Mouse (Mus musculus) lung, postnatal 14 days (tissue): ENCODE measurements around the gene Armc9.
A peak's percentile ranks its signal among the peaks of the same experiment; 100 is the strongest.

Source experiments
- DNase-seq: peaks from one replicate; pipeline ENCODE4 v3.0.0; 2021

Gene Armc9

DNA sequence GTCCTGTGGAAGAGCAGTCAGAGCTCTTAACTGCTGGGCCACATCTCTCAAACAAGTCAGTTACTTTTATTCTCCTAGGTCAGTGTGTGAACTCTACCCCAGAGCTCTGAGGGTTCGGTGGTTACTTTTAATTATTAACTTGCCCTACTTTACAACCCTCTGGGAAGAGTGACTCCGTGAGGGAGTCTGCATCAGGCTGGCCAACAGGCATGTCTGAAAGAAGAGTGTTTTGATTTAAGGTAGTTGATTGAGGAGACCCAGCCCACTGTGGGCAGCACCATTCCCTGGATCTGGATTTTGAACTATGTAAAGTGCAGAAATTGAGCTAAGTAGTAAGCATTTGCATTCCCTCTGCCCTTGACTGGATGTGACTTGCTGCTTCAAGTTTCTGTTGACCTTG, 21.5 kb downstream of the Armc9 start:
- no peak for DNase-seq

DNA sequence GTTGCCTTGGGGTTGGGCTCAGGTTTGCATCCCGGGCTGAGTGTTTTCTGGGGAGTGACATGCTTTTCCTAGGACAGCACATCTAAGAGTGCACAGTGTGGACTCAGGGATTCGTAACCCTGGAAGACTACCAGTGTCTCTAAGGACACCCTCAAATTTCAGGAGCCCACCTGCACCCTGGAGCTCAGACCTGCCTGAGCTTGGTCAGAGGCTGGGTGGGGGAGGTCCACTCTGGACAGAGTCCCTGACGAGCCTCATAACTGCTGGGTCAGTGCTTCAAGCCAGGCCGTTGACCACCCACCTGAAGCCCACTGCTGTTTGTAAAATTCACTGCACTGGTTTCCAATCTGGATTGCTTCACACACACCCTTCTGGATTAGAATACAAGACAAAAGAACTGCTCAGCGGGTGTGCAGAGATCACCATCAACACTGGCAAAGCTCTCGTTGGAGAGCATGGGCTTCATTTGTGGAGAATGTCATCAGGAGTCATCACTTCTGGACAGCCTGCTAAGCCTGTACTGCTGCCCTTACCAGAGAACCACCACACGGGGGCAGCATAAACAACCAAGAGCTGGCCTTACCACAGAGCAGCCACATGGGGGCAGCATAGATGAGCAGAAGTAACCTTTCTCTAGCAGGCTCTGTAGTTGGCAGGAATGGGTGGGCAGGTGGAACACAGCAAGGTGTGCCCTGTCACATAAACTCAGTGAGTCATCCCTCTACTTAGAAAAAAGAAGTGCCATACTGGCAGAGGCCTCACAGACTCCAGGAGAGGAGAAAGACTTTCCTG, 24.1 kb downstream of the Armc9 start:
- DNase-seq, result peak; percentile 85

DNA sequence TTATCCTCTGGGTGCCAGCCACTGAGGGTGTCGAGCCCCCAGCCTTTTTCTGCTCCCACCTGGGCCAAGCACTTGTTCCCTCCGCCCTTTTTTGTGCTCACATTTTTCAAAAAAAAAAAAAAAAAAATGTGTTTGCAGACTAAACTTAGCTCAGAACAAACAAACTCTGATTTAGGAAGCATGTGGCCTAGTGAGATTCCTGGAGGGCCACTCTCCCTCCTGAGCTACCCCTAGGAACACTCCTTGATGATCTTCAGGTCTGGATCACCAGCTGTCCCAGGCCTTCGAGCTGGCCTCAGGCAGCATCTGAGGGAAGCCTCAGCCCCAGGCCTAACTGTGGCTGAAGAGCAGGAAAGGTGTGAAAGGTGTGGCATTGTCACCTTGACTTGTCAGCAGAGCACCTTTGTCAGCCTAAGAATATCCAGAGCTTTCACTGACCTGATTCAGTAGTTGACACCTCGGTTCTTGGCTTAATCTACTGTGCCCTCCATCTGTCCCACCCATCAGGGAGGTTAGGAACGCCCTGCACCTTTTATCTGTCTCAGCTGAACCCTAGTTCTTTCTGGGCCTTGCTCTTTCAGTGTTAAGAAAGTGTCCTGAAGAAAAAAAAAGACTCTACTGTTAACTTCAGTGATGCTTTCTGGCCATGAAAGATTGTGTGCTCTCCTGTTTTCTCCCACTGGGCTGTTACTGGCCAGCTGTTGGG, 27.6 kb downstream of the Armc9 start:
- DNase-seq, result no peak

DNA sequence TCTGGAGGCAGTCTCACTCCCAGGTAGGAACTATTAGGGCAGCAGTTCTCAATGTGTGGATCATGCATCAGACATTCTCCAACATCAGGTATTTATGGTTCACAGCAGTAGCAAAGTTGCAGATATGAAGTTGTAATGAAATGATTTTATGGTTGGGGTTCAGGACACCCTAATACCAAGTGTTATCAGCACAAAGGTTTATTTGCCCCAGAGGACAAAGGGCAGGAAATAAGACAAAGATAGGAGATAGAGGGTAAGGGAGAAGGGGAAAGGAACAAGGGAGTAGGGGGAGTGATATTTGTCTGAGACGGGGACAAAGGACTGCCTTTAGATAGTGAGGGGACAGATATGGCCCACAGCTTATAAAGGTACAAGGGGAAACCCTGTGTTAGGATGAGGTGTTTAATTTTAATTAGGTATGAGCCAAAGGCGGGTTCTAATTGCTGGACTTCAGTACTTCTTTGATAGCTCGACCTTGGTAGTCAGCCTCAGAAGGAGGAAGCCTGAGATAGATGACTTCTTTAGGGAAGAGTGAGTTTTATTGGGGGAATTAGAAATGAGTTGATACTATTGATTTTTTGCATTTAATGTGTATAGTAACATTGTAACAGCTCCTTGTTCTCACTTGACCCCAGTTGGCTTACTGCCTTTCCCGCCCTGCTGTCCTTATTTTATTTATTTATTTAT, 29.1 kb downstream of the Armc9 start:
- no peak for DNase-seq

DNA sequence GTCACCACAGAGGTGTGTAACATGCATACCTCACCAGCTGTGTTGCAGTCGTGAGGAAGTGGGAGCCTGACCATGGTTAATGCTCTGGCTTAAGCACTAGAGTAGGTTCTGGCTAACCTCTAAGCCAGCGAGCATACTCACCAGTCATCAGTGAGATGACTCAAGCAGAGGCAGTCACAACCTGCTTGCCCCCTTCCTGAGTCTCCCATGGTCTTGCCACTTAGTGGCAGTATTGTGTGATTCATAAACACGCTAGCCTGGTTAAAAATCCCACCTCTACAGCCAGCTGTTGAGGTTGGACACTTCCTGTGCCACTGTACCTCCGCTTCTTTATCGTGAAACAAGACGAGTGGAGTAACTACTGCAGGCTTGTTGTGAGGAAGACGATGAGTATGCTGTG, 32.2 kb downstream of the Armc9 start:
- DNase-seq, result no peak

DNA sequence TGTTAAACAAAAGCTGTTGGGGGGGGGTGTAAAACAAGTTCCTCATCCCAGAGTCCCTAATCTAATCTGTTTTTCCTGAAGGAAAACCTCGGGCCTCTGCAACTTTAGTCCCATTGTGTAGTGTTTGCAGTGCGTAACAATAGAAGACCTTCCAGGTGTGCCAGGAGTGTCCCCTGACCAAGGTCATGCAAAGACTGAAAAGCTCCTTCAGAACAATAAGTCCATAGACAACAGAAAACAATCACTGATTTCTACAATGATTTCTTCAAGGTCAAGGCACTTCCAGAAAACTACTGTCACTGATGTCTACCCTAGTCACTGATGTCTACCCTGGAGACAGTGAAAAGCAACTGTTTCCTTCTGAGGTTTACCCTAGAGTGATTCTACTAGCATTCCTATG, 33.3 kb downstream of the Armc9 start:
- no peak for DNase-seq

DNA sequence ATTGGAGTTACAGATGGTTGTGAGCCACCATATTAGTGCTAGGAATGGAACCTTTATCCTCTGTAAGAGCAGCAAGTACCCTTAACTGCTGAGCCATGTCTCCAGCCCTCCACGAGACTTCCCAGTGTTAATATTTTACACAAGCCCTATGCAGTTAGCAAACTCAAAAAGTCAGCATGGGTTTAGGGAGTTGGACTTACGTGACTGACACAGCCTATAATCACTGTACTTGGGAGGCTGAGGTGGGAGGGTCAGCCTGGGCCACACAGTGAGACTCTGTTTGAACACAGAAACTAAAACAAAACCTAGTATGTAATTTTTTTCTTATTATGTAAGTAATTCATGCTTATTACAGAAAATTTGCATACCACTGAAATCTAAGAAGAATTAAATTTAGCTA, 33.7 kb downstream of the Armc9 start:
- no peak for DNase-seq

DNA sequence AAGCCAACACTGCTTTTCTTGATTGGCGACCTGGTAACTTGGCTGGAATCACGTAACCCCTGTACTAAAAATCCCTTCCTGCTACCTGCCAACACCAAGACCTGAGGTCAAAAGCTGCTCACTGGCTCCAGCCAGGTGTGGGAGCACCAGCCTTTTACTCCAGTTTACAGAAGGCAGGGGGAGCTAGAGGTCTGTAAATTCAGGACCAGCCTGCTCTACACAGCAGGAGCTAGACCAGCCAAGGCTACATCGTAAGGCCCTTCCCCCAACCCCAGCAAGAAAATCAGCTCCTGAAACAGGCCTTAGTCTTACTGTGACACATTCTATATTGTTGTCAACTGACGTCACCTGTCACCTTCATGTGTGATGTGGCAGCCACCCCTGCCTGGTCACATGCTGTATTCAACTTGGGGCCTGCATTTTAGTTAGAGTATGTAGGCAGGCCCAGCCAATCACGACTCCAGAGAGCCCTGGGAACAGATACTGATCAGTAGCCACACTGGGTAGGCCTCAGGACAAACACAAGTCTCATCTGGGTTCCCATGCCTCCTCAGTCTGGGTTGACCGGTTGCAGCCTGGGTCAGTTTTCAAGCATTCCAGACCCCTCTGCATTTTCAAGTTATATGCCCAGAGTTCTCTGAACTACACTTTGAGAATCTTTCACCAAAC, 34.6 kb downstream of the Armc9 start:
- DNase-seq, result no peak

DNA sequence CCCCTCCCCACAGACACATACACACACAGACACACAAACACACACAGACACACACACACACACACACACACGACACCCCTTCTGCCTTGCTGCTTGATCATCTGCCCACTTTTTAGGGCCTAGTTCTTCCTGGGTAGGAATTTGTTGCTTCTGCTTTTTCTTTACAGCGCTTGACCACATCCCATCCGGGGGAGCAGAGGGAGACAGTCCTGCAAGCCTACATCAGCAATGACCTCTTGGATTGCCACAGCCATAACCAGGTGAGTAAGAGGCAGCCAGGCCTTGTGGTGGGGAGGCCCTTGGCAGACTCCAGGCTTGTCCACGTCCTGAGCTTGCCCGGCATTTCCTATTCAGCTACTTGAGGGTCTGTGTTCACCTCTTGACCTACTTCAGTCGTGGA, 36.3 kb downstream of the Armc9 start:
- DNase-seq, result no peak

DNA sequence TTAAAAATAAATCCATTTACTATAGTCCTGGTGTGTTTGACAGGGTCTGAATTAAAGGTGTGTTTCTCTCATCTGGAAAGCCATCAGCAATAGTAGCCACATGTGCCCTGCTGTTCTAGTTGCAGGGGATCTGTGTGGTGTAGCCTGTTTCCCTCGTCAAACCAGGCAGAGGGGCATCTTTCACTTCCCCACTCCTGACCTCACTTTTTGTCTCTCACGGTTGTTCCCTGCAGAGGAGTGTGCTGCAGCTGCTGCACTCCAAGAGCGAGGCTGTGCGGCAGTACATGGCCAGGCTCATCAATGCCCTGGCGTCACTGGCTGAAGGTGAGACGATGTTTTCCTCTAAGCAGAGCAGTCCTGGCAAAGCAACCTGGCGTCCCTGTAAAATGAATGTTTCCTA, 39.5 kb downstream of the Armc9 start:
- no peak for DNase-seq

DNA sequence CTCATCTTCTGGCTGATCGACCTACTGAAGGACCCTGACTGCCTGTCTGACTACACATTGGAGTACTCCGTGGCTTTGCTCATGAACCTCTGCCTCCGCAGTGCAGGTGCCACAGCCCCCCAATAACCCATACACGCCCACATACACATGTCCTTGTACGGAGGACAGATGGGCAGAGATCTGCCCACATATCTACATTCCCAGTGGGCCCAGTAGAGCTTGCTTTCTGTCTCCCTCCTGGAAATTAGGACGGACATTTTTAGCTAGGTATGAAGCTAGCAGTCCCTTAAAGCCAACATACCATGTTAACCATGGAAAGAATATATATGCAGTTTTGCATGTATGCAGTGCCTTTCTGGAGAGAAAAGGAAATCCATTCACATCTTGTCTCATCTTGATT, 43.7 kb downstream of the Armc9 start:
- DNase-seq, result no peak

DNA sequence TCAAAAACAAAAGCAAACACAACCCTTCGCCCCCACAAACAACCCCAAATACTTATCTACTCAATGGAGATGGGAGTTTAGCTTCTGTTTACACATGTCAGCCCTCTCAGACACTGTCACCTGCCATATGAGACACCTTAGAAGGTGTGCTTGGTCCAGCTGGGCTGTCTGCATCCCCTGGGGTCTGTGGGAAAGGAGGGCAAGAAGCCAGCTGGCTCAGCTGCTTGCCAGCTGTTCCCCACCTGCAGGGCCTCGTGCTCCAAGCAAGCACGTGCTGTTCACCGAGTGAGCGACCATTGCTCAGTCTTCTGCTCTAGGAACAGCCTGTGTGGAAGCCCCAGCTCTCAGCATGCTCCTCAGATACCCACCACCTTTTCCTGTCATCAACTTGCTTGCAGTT, 44.4 kb downstream of the Armc9 start:
- DNase-seq, result no peak

DNA sequence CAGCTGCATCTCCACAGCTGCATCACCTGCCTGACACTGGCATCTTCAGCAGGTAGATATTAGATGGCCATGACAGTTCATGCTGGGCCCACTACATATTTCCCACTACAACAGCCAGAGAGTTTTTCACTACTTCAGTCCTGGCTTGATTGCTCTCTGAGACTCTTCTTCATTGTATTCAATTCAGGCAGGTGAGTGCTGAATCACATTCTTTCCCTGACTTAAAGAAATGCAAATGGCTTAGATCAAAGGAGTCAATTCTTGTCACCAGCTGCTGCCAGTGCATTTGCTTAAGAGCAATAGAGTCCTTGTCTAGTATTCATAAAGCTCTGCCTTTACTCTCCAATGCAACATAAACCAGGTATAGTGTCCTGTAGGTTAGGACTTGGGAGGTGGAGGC, 46.7 kb downstream of the Armc9 start:
- DNase-seq, result no peak

DNA sequence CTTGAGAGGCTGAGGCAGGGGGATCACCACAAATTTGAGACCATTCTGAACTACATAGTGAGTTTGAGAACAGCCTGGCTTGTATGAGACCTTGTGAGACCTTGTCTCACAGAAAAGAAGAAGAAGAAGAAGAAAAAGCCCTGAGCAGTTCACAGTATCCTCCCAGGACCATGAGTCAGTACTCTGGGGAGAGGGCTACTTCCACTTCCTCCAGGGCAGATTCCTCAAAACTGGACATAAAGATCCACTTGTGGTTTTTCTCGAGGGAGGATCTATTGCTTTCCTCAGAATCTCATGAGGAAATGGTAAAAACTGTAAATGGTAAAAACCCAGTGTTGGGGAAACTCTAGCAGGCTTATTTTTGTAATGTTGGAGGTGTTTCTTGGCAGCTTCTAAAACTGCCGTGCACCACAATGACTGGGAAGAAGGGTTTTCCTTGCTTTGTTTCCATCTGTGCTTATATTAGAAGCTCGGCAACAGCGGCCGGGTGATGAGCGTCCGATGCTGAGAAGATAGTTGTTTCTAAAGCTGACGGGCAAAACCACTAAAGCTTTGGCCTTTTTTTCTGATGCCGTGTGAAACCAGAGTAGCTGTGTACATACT, 48.1 kb downstream of the Armc9 start:
- no peak for DNase-seq

DNA sequence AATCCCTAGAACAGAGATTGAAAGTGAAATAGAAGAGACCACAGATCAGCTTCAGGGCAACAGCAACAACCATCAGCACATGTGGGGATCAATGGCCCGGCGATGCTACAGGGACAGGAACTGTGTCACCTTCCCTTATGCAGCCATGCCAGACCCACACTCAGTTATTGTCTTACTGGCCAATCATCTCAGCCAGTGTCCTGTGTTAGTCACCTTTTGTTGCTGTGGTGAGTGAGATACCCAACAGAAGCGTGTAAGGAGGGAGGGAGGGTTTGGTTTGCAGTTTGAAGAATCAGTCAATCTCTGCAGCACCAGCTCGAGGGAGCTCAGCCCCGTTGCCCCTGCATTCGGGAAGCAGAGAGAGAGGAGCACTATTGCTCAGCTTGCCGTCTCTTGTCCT, 56.1 kb downstream of the Armc9 start:
- no peak for DNase-seq

DNA sequence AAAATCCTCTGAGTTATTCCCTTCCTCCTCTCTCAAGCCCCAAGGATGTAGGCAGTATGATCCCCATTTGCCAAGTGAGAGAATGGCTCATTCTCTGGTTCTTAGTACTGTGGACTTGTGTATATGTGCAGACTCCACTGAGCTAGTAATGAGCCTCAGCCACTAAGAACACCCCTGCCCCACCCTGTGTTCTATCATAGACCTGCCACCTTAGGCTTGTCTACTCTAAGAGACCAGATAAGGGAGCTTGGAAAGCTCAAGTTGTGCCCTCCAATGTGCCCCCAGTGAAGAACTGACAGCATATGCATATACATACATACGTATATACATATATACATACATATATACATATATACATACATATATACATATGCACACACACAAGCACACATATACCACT, 56.9 kb downstream of the Armc9 start:
- DNase-seq, result no peak

DNA sequence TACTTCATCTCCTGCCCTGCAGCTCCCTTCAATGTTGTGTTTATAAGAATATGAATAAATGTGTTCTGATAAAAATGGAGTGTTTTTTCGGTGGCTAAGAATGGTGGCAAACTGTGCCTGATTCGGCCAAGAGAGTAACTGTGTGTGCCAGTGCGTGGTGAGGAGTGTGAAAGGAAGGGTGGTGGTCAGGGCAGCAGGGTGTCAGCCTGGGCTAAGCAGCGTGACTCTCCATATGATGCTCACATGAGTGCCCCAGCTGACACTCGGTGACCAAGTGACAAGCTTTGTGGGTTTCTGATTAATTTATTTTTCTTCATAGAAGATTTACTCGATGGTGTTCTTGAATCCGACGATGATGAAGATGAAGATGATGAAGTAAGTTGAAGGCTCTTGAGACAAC, 58.2 kb downstream of the Armc9 start:
- no peak for DNase-seq

DNA sequence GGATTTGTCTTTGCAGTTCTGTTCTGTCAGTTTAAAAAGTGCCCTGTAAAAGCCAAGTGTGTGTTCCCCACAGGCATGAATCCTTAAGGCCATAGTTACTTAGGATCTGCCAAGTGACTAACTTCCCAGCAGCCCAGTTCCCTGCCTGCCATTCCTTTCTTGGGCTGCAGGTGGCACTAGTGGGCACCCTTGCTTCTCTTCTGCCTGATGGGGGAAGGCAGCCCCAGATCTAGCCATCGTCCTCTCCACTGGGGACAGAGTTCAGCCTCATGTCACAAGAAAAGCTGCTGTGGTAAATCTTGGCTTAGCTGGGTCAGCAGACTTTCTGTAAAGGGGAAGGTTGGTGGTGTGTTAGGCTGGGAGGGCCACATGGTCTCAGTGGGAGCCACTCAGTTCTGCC, 59.6 kb downstream of the Armc9 start:
- DNase-seq, result peak; percentile 79

DNA sequence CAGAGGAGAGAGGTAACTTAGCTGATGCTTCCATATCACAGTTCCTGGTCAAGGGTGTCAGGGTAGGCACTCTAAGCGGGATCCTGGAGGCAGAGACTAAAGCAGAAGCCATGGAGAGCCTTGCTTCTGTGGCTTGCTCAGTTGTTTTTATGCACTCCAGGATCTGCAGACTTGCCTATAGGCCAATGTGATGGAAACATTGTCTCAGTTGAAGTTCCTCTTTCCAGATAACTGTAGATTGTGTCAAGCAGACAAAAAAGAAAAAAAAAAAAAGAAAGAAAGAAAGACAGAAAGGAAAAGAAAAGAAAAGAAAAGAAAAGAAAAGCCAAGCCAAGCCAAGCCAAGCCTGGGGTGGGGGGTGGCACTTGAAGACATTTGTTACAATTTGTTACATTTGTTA, 60.7 kb downstream of the Armc9 start:
- DNase-seq, result no peak

DNA sequence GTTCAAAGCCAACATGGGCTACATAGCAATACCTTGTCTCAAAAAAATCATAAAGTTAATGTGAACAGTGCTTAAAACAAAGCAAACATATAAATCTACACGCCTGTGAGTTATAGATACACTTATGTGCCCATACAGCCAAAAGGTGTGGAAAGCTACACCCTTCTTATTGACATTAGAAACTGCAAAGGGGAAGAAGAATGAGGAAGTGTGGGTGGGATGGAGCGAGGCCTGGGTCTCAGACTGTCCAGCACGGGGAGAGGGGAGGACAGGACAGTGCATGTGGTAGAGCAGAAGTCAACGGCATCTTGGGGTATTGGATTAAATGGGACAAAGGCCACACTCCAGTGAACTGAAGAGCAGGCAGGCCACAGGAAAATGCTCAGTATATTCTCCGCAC, 61.8 kb downstream of the Armc9 start:
- no peak for DNase-seq

DNA sequence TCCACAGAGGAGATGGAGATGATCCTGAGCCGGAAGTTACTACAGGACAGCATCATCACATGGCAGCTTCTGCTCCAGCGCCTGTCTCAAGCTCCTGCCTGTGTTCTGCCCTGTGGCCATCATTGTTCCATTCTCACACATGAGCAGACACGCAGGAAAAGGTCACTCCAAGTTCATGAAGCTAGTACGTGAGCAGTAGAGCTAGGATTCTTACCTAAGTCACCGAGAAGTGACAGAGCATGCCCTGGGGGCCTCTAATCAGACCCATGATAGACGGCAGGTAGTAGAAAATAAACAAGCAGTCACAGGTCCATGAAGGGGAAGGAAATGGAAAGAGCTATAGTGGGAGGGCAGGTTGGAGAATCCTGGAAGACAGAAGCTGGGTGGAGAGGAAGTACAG, 63.4 kb downstream of the Armc9 start:
- DNase-seq, result no peak

DNA sequence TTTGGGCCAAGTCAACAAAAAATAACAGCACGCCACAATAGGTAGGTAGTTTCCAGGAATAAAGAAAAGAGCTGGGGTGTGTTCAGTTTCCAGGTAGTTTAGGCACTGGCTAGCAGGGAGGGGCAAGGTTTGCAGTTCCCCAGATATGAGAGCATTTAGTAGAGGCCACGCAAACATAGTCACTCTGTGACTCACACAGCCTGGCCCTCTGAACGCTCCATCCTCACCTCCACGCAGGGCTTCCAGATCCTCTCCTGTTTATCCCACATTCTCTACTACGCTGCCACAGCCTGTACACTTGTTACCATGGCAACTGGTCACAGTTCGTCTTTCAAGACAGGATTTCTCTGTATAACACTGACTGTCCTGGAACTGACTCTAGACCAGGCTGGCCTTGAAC, 70.6 kb downstream of the Armc9 start:
- DNase-seq, result no peak

DNA sequence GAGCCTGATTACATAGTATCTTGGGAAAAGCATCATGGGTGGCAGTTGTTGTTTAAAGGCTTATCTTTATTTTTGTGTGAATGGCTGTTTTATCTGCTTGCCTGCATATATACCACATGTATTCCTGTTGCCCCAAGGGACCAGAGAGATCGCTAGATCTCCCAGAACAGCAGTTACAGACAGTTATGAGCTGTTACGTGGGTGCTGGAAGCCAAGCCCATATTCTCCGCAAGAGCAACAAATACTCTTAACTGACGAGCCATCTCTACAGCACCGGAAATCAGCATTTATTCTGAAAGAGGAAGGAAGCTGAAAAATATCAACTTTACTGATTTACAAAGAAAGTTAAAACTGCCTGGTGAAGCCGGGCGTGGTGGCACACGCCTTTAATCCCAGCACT, 74.1 kb downstream of the Armc9 start:
- no peak for DNase-seq
